Mouse (Mus musculus): ENCODE measurements around the gene S100a16.

GRCm38 (mm10) chr3:90514691-90515090 lies 22.4 kb upstream of the S100a16 start:
- TF ChIP-seq POLR2A (IDR thresholded peaks at IDR 0.05; ENCODE audit: insufficient read depth, low read depth, low read length) (no peak), CTCF (IDR thresholded peaks at IDR 0.05; ENCODE audit: insufficient read depth, low read depth, low read length) (no peak)
